16 mouse cellular contexts compared by ENCODE assay signal in genomic region chr3:156131598-156131997, GRCm38 (mm10).
"Had no signal": no experiment of that assay in that cellular context is flagged by ENCODE, and none has a peak within 500 bp of the region (broad histone marks: within the 10 kb centered on the region; RNA-seq: fewer than 3 reads in every experiment).

No protein-coding gene starts in this region.

- H3K9ac ChIP-seq: intestine, embryonic 15.5 days; liver, embryonic 13.5 days; midbrain, embryonic 15.5 days; neural tube, embryonic 12.5 days had no signal

- H3K9me3 ChIP-seq: intestine, embryonic 15.5 days; limb, embryonic 10.5 days; liver, embryonic 13.5 days; megakaryocyte, embryonic 14.5 days; midbrain, embryonic 15.5 days; neural tube, embryonic 12.5 days had no signal

- H3K4me3 ChIP-seq: intestine, embryonic 15.5 days; left cerebral cortex, adult 2 months; limb, embryonic 10.5 days; liver, embryonic 13.5 days; megakaryocyte, embryonic 14.5 days; midbrain, embryonic 15.5 days; neural tube, embryonic 12.5 days had no signal

- H3K4me1 ChIP-seq: intestine, embryonic 15.5 days; limb, embryonic 10.5 days; liver, embryonic 13.5 days; megakaryocyte, embryonic 14.5 days; midbrain, embryonic 15.5 days; neural tube, embryonic 12.5 days had no signal

- H3K27me3 ChIP-seq: intestine, embryonic 15.5 days; liver, embryonic 13.5 days; megakaryocyte, embryonic 14.5 days; midbrain, embryonic 15.5 days; neural tube, embryonic 12.5 days had no signal

- H3K4me2 ChIP-seq: intestine, embryonic 15.5 days; liver, embryonic 13.5 days; midbrain, embryonic 11.5 days; midbrain, embryonic 15.5 days; neural tube, embryonic 12.5 days had no signal

- H3K36me3 ChIP-seq: intestine, embryonic 15.5 days; limb, embryonic 10.5 days; liver, embryonic 13.5 days; midbrain, embryonic 15.5 days; neural tube, embryonic 12.5 days had no signal

- H3K27ac ChIP-seq: intestine, embryonic 15.5 days; left cerebral cortex, adult 2 months; limb, embryonic 10.5 days; liver, embryonic 13.5 days; macrophage; midbrain, embryonic 15.5 days; neural tube, embryonic 12.5 days had no signal

- ATAC-seq: intestine, embryonic 15.5 days; midbrain, embryonic 15.5 days had no signal

- DNase-seq: kidney, adult 2 months; kidney, postnatal 14 days; liver, embryonic 13.5 days; lung, adult 2 months; right cerebral cortex, postnatal 4 days; spleen, adult 18-20 months; thymus, adult 18-20 months; thymus, postnatal 14 days had no signal
